ENCODE assay signal across 8 mouse cellular contexts in genomic region chr7:90022974-90023707, GRCm38 (mm10). TPM values are rescaled to one million over a fixed set of nuclear protein-coding genes. Genes with fewer than 3 reads are reported as not detected.
DNase-seq lines count a peak whose midpoint lies in the region; ATAC-seq and TF ChIP-seq lines count a peak whose summit lies in the region.

No protein-coding gene starts in this region.

- WGBS in midbrain, embryonic 14.5 days = 52% methylated on average over 8 of the region's 9 CpGs
- WGBS in midbrain, embryonic 16.5 days = 49% methylated on average over 8 of the region's 9 CpGs
- WGBS in bone marrow, adult 2 months = 15% methylated on average over 9 of the region's 9 CpGs
- 12% methylated on average over 8 of the region's 9 CpGs for WGBS in lung, postnatal 0 days

- H3K27ac ChIP-seq in midbrain, embryonic 14.5 days (replicated peaks; ENCODE audit: low read depth, low read length) = 0 out of 2 replicates have a peak overlapping the region, but pooled peaks have one; percentile 8
- no peak overlapping the region for H3K27ac ChIP-seq in midbrain, embryonic 16.5 days (ENCODE audit: low read length)
- peak overlapping the region; percentile 91 for H3K27ac ChIP-seq in bone marrow, adult 2 months (ENCODE audit: control insufficient read depth, insufficient read depth, low read depth, low read length, poor library complexity)
- H3K27ac ChIP-seq in lung, postnatal 0 days (ENCODE audit: low read length) = peak overlapping the region; percentile 79

- ATAC-seq in midbrain, embryonic 14.5 days (ENCODE audit: low FRiP score, low TSS enrichment) = no peak
- ATAC-seq in midbrain, embryonic 16.5 days = no peak
- ATAC-seq in lung, postnatal 0 days = peak; percentile 84

- no peaks in the 10 kb centered on the region for H3K27me3 ChIP-seq in midbrain, embryonic 14.5 days (ENCODE audit: control insufficient read depth, insufficient read depth, low read length)
- no peaks in the 10 kb centered on the region for H3K27me3 ChIP-seq in midbrain, embryonic 16.5 days (ENCODE audit: control insufficient read depth, insufficient read depth, low read depth, low read length)
- H3K27me3 ChIP-seq in lung, postnatal 0 days (replicated peaks; ENCODE audit: insufficient read depth, low read length) = no peaks in the 10 kb centered on the region

- intact Hi-C loops in heart, postnatal 14 days (cut with DNase I) = no loop called here

- H3K4me2 ChIP-seq in midbrain, embryonic 14.5 days (ENCODE audit: low read length) = no peak overlapping the region
- H3K4me2 ChIP-seq in midbrain, embryonic 16.5 days (ENCODE audit: low read length) = no peak overlapping the region
- no peak overlapping the region for H3K4me2 ChIP-seq in lung, postnatal 0 days (replicated peaks; ENCODE audit: low read depth, low read length)

- H3K4me3 ChIP-seq in midbrain, embryonic 14.5 days (replicated peaks; ENCODE audit: low read depth, low read length) = no peak overlapping the region
- no peak overlapping the region for H3K4me3 ChIP-seq in midbrain, embryonic 16.5 days (ENCODE audit: low read depth, low read length)
- H3K4me3 ChIP-seq in bone marrow, adult 2 months (replicated peaks; ENCODE audit: control insufficient read depth, low read depth, low read length) = no peak overlapping the region
- H3K4me3 ChIP-seq in lung, postnatal 0 days (ENCODE audit: low read depth, low read length) = no peak overlapping the region

- no peak overlapping the region for H3K9ac ChIP-seq in midbrain, embryonic 14.5 days (replicated peaks; ENCODE audit: low read length)
- H3K9ac ChIP-seq in midbrain, embryonic 16.5 days (ENCODE audit: low read depth, low read length) = no peak overlapping the region
- H3K9ac ChIP-seq in lung, postnatal 0 days (replicated peaks; ENCODE audit: low read depth) = no peak overlapping the region

- TF ChIP-seq POLR2A in bone marrow, adult 2 months (IDR thresholded peaks at IDR 0.05; ENCODE audit: borderline replicate concordance, control insufficient read depth, low read depth, low read length) = no peak

- no peak for TF ChIP-seq CTCF in bone marrow, adult 2 months (IDR thresholded peaks at IDR 0.05; ENCODE audit: control insufficient read depth, insufficient read depth, low read length)
- TF ChIP-seq CTCF in lung, postnatal 0 days (IDR thresholded peaks at IDR 0.05) = 0 out of 2 replicates have a peak, but pooled peaks have one; percentile 2

- peak; percentile 90 for TF ChIP-seq EP300 in lung, postnatal 0 days (IDR thresholded peaks at IDR 0.05)

- H3K36me3 ChIP-seq in midbrain, embryonic 14.5 days (ENCODE audit: control insufficient read depth, insufficient read depth, low read length) = no peaks in the 10 kb centered on the region
- no peaks in the 10 kb centered on the region for H3K36me3 ChIP-seq in midbrain, embryonic 16.5 days (ENCODE audit: control insufficient read depth, insufficient read depth, low read length)
- H3K36me3 ChIP-seq in lung, postnatal 0 days (ENCODE audit: insufficient read depth, low read length) = no peaks in the 10 kb centered on the region

- peak; percentile 2 for DNase-seq in midbrain, embryonic 14.5 days
- peak; percentile 41 to 48 for DNase-seq in heart, postnatal 14 days
- DNase-seq in lung, postnatal 0 days (ENCODE audit: low spot score) = peak; percentile 88
- no peak for DNase-seq in cerebellum, postnatal 4 days (ENCODE audit: low spot score in 2 of 2)
- no peak for DNase-seq in urinary bladder, postnatal 14 days (ENCODE audit: low spot score)
- DNase-seq in cerebellum, adult 9-11 months = no peak

- no peaks in the 10 kb centered on the region for H3K4me1 ChIP-seq in midbrain, embryonic 14.5 days (ENCODE audit: control insufficient read depth, insufficient read depth, low read length)
- no peaks in the 10 kb centered on the region for H3K4me1 ChIP-seq in midbrain, embryonic 16.5 days (ENCODE audit: control insufficient read depth, insufficient read depth, low read length)
- peaks cover 6% of the 10 kb centered on the region for H3K4me1 ChIP-seq in bone marrow, adult 2 months (ENCODE audit: control insufficient read depth, insufficient read depth, low read length)
- peaks cover 14% of the 10 kb centered on the region; the same call in 1 of the 2 replicates for H3K4me1 ChIP-seq in lung, postnatal 0 days (ENCODE audit: insufficient read depth, low read depth, low read length)

- H3K9me3 ChIP-seq in midbrain, embryonic 14.5 days (ENCODE audit: control insufficient read depth, low read length) = no peaks in the 10 kb centered on the region
- H3K9me3 ChIP-seq in midbrain, embryonic 16.5 days (replicated peaks; ENCODE audit: control insufficient read depth, low read length, poor library complexity, severe bottlenecking) = no peaks in the 10 kb centered on the region
- H3K9me3 ChIP-seq in lung, postnatal 0 days (ENCODE audit: low read length) = no peaks in the 10 kb centered on the region

RNA-seq across cellular contexts. Expression of gene Eed, which starts 42.4 kb away (rescaled TPM):
- polyA plus RNA-seq in midbrain, embryonic 14.5 days (2014; fragmentation: Nextera tagmentation; extraction: Ambion mirVana) = 29.2 and 32.9 TPM in 2 replicates
- polyA plus RNA-seq in midbrain, embryonic 16.5 days (2015; fragmentation: Nextera tagmentation; extraction: Ambion mirVana) = 24.4 and 25.7 TPM in 2 replicates
- polyA plus RNA-seq in bone marrow, adult 2 months (2011; ENCODE audit: insufficient read depth, insufficient read length, low replicate concordance, missing spikeins) = 39.1 and 83.2 TPM in 2 replicates
- total RNA-seq in heart, postnatal 14 days (2021) = 10 to 100 TPM; 27.1 to 31.3 TPM
- 35.6 and 36.1 TPM in 2 replicates for polyA plus RNA-seq in lung, postnatal 0 days (2015; fragmentation: Nextera tagmentation; extraction: Ambion mirVana)

Comparison
In these comparisons a context has a peak if more than half of its experiments do, and no peak if none do; other contexts are left out.
1. DNase-seq: peak in midbrain, embryonic 14.5 days (single experiment), heart, postnatal 14 days (2 of 2) and lung, postnatal 0 days (single experiment); none in cerebellum, postnatal 4 days (0 of 2), urinary bladder, postnatal 14 days (single experiment) and cerebellum, adult 9-11 months (single experiment).